Mouse (Mus musculus) left cerebral cortex, adult 9 months (tissue): ENCODE measurements around the gene Grin3b.

Experiments used
- DNase-seq, 2 experiments: peaks; one replicate each; pipeline ENCODE4 v3.0.0; 2022; ENCODE audit warnings: low spot score in 2 of 2

Grin3b gene

GRCm38 (mm10) chr10:80016931-80017330, 46.4 kb downstream of the Grin3b start:
- no peak for DNase-seq

DNA sequence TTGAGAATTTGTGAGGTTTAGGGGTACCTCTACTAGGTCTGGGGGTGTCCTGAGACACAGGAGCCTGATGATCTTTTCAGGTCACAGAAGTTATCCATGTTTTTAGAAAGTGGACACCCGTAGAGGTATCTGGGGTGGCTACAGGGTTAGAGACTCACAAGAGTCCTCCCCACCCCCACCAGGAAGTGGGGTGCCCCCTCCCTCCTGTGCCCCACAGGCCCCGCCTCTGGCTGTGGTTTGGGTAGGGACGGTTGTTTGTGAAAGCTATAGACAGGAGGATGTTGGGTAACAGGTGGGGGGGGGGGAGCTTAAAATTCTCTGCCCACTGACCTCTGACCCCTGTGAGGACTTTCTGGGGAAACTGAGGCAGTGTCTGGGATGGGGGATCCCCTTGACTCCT, 46.8 kb downstream of the Grin3b start:
- DNase-seq = peak in 1 of 2 experiments; percentile 40

DNA sequence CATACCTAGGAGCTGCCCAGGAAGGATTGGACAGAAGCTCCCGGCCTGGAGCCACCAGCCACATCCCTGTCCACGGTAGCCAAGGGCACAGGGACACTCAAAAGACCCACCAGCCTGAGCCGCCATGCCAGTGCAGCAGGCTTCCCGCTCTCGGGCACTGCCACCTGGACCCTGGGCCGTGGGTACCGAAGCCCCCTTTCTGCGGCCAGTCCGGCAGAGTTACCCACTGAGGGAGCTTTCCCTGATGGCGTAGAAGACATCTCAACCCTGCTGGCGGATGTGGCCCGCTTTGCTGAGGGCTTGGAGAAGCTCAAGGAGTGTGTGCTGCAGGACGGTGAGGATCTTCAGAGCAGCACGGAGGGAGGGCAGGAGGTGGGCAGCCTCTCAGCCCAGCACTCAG, 47.3 kb downstream of the Grin3b start:
- DNase-seq = no peak

DNA sequence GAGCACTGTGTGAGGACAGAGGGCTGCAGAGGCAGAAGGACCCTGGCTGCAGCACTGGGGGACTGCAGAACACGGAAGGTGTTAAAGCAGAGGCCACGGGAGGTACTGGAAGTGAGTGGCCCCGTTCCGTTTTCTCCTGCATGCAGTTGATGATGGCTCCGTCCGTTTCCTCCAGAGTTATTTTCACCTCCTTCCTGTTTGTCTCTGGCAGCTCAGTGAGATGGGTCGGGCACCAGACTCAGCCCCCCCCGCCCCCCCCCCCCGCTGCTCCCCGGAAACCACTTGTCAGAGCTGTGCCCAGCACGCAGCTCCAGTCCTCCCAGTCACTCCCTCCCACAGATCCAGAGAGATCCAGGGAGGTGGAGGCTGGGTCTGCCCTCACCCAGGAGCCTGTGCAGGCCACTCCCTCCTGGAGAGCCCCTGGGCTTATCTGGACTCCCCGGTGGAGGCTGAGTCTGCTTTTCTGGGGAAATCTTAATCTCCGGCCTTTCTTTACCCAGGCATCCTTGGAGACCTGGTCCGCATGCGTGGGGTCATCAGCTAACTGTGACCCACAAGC, 48.3 kb downstream of the Grin3b start:
- peak in 1 of 2 experiments; percentile 35 for DNase-seq

DNA sequence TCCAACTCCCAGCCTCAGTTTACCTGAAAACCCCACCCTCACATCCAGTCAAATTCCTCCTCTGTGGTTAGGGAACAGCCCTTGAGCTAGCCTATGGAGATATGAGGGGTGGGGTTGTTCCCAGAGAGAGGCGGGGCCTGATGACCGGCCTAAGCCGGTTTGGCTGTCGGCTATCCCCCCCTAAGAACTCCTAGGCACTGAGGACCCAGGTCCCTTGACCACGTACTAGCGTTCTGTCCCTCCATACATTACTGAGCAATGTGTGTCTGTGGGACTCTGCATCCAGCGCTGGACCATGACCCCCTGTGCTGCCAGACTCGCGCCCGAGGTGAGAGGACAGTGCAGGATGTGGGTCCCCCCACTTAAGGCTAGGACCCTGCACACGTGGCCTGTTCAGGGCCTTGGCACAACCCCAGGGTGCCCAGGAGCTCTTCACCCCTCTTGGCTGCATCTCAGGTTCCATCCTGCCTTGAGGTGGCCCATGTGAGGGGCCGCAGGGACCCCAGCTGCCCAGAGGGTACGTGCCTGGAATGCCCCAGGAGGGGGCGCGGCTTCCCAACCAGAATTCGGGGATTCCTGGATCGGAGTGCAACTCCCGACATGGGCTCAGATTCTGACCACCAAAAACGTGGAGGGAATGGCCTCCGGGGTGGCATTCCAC, 49.1 kb downstream of the Grin3b start:
- DNase-seq = no peak

- no peak for DNase-seq
These were observed 49.7 kb downstream of the Grin3b start for GRCm38 (mm10) chr10:80020191-80020590.

DNA sequence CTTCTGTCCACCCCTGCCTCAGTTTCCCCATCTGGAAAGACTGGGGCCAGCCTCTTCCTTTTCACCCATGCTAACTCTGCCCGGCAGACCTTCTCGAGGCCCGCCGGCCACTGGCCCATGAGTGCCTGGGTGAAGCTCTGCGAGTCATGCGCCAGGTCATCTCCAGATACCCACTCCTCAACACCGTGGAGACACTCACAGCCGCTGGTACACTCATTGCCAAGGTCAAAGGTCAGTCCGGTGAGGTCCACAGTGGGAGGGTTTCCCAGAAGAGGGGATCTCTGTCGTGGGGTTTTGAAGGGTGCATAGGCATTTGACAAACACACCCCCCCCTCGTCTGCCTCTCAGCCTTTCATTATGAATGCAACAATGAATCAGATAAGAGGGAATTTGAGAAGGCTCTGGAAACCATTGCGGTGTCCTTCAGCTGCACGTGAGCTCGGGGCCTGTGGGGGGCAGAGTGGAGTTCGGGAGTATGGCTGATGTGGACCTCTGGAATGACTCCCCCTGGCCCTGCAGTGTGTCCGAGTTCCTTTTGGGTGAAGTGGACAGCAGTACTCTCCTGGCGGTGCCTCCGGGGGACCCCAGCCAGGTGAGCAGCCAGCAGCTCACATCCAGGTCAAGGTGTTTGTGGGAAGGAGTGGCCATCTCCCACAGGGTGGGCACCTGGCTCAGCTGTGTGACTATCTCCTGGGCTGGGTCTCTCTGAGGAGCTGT, 50.2 kb downstream of the Grin3b start:
- DNase-seq = no peak

DNA sequence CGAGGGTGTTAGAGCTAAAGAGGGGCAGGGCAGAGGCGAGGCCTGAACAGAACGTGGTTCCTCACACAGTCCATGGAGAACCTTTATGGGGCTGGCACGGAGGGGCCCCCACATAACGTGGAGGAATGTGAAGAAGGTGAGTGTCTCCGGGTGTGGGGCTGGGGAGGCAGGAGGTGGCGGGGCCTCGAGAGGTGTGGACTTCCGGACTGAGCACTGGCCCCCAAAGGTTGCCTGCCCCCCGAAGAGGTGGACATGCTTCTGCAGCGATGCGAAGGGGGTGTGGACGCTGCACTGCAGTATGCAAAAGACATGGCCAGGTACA, 50.8 kb downstream of the Grin3b start:
- no peak for DNase-seq

DNA sequence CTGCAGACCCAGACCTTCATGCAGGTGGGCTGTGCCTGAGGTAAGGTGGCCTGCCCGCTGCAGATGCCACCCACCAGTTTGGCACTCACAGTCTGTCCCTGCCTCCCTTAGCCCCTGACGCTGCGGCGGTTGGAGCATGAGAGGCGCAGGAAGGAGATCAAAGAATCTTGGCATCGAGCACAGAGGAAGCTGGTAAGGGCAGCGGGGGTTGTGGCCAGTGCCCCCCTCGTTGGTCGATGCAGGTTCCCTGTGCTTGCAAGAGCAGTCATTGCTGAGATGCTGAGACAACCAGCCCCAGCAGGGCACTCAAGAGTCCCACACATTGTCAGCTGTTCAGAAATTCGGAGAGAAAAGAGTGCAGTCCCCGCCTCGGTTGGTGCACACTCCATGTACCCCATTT, 51.6 kb downstream of the Grin3b start:
- DNase-seq = no peak

DNA sequence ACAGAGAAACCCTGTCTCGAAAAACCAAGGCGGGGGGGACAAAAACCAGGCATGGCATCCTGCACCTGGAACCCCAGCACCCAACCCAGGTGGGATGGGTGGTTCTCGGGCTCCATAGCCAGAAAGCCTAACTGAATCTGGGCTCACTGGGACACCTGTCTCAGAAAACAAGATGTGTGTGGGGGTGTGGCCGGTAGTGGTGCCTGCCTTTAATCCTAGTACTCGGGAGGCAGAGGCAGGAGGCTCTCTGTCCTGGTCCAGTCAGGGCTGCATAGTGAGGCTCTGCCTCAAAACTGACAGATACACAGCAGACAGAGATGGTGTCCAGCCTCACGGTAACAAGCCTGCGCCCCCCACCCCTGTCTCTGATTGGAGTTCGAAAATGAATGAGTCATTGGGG, 52.3 kb downstream of the Grin3b start:
- no peak for DNase-seq

- no peak for DNase-seq
These were observed 53.2 kb downstream of the Grin3b start for GRCm38 (mm10) chr10:80023758-80024157.

GRCm38 (mm10) chr10:80024229-80025043, 53.9 kb downstream of the Grin3b start:
- DNase-seq = no peak

- DNase-seq = no peak
These were observed 54.5 kb downstream of the Grin3b start for GRCm38 (mm10) chr10:80025044-80025347.

DNA sequence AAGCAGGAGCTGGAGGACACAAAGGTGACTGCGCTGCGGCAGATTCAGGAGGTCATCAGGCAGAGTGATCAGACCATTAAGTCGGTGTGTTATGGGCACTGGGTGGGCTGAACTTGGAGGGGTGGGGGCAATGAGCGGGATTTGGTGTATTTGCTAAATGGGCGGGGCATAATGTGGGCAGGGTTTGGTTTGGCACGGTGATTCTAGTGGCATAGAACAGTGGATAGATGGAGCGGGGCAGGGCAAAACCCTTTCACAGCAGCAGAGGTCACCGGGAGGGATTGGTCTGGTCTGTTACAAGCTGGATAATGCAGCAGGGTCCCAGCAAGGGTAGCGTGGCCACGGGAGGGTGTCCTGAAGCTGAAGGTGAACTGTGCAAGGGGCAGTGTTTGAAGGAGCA, 54.9 kb downstream of the Grin3b start:
- no peak for DNase-seq

DNA sequence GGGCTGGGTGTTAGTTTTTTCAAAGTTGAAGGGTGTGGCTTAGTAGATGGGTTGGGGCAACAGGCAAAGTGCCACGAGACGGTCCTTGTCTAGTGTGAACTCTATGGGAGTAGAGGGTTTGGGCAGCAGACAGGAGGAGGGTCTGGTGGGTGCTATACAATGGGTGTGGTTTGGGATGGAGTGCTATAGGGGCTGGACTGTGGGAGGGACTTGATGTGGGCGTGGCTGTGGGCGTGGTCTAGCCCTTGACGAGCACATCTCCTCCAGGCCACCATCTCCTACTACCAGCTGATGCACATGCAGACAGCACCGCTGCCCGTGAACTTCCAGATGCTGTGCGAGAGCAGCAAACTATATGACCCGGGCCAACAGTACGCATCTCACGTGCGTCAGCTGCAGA, 55.4 kb downstream of the Grin3b start:
- DNase-seq = no peak
